8 mouse cellular contexts compared by ENCODE assay signal in the genomic region with DNA sequence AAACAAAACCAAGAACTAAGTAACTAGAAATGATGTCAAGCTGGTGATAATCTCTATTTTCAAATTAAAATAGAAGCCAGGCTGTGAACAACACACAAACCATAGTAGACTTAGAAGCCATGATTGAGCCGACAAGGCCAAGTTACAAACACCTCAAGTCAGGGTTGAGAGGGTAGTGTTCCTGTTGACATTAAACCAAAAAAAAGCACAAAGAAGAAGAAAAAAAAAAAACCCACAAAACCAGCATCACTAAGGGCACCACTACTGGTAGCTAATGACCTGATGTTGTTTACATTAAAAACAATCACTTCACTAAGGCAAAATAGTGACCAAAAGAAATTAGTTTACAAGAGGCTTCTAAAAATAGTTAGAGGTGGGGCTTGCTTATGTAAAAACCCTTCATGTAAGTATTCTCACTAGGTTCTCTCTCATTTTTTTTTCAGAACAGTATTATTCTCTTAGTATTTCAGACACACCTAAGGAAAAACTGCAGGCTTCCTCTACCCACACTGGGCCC. TPM values are rescaled to one million over a fixed set of nuclear protein-coding genes. Genes with fewer than 3 reads are reported as not detected.
DNase-seq lines count a peak whose midpoint lies in the region; ATAC-seq and TF ChIP-seq lines count a peak whose summit lies in the region.

No protein-coding gene starts in this region.

- H3K9me3 ChIP-seq in heart, embryonic 12.5 days (replicated peaks) = no peaks in the 10 kb centered on the region
- no peaks in the 10 kb centered on the region for H3K9me3 ChIP-seq in ES-Bruce4 (replicated peaks; ENCODE audit: control insufficient read depth, insufficient read depth, low read length, poor library complexity, severe bottlenecking)
- no peaks in the 10 kb centered on the region for H3K9me3 ChIP-seq in forebrain, embryonic 16.5 days (ENCODE audit: control insufficient read depth, low read length)
- no peaks in the 10 kb centered on the region for H3K9me3 ChIP-seq in liver, embryonic 16.5 days (replicated peaks; ENCODE audit: control insufficient read depth, low read length)

- intact Hi-C loops in heart, postnatal 10 days (cut with DNase I) = no loop called here

- H3K4me3 ChIP-seq in heart, embryonic 12.5 days = peak overlapping the region; percentile 97
- H3K4me3 ChIP-seq in ES-Bruce4 (ENCODE audit: low read depth, low read length) = peak overlapping the region; percentile 27
- H3K4me3 ChIP-seq in forebrain, embryonic 16.5 days (replicated peaks; ENCODE audit: low read length) = peak overlapping the region; percentile 81
- peak overlapping the region; percentile 94 for H3K4me3 ChIP-seq in liver, embryonic 16.5 days (ENCODE audit: low read depth, low read length)

- peak overlapping the region; percentile 96 for H3K9ac ChIP-seq in heart, embryonic 12.5 days
- no peak overlapping the region for H3K9ac ChIP-seq in ES-Bruce4 (ENCODE audit: low read depth, poor library complexity, severe bottlenecking)
- peak overlapping the region; percentile 57 for H3K9ac ChIP-seq in forebrain, embryonic 16.5 days (replicated peaks; ENCODE audit: low read depth, low read length)
- peak overlapping the region; percentile 76 for H3K9ac ChIP-seq in liver, embryonic 16.5 days (ENCODE audit: low read depth, low read length)

- no peak for DNase-seq in heart, postnatal 10 days
- no peak for DNase-seq in frontal cortex, postnatal 10 days (ENCODE audit: low spot score in 2 of 2)
- no peak for DNase-seq in adrenal gland, adult 18-20 months (ENCODE audit: low spot score in 2 of 2)
- DNase-seq in cerebellum, postnatal 10 days = no peak

- H3K36me3 ChIP-seq in heart, embryonic 12.5 days = peaks cover 43% of the 10 kb centered on the region
- H3K36me3 ChIP-seq in ES-Bruce4 (ENCODE audit: control insufficient read depth, insufficient read depth, low read length, poor library complexity, severe bottlenecking) = peaks cover 39% of the 10 kb centered on the region
- no peaks in the 10 kb centered on the region for H3K36me3 ChIP-seq in forebrain, embryonic 16.5 days (ENCODE audit: control insufficient read depth, insufficient read depth)
- H3K36me3 ChIP-seq in liver, embryonic 16.5 days (ENCODE audit: control insufficient read depth, insufficient read depth) = peaks cover 6% of the 10 kb centered on the region

- TF ChIP-seq EP300 in ES-Bruce4 (IDR thresholded peaks at IDR 0.05; ENCODE audit: insufficient read depth, low read depth, low read length) = no peak

- no peak for TF ChIP-seq POLR2A in ES-Bruce4 (IDR thresholded peaks at IDR 0.05; ENCODE audit: insufficient read depth, low read length)

- peak overlapping the region; percentile 94 for H3K27ac ChIP-seq in heart, embryonic 12.5 days (ENCODE audit: poor library complexity, severe bottlenecking)
- H3K27ac ChIP-seq in ES-Bruce4 (ENCODE audit: insufficient read depth, low read length) = no peak overlapping the region
- H3K27ac ChIP-seq in forebrain, embryonic 16.5 days (ENCODE audit: low read length) = no peak overlapping the region
- peak overlapping the region; percentile 96 for H3K27ac ChIP-seq in liver, embryonic 16.5 days (ENCODE audit: low read length)

- ATAC-seq in heart, embryonic 12.5 days (ENCODE audit: insufficient number of reproducible peaks, low FRiP score) = no peak
- no peak for ATAC-seq in forebrain, embryonic 16.5 days
- no peak for ATAC-seq in liver, embryonic 16.5 days (ENCODE audit: low read depth)

- no peak for TF ChIP-seq CTCF in ES-Bruce4 (IDR thresholded peaks at IDR 0.05; ENCODE audit: low read depth, low read length)

- no peaks in the 10 kb centered on the region for H3K27me3 ChIP-seq in heart, embryonic 12.5 days (replicated peaks)
- no peaks in the 10 kb centered on the region for H3K27me3 ChIP-seq in ES-Bruce4 (ENCODE audit: control insufficient read depth, insufficient read depth, low read length, poor library complexity, severe bottlenecking)
- H3K27me3 ChIP-seq in forebrain, embryonic 16.5 days (replicated peaks; ENCODE audit: control insufficient read depth, insufficient read depth, low read length) = no peaks in the 10 kb centered on the region
- H3K27me3 ChIP-seq in liver, embryonic 16.5 days (ENCODE audit: control insufficient read depth, insufficient read depth, low read depth, low read length) = no peaks in the 10 kb centered on the region

- WGBS in heart, embryonic 12.5 days = 0% methylated on average over 1 of the region's 1 CpGs
- WGBS in forebrain, embryonic 16.5 days = 9% methylated on average over 1 of the region's 1 CpGs
- 0% methylated on average over 1 of the region's 1 CpGs for WGBS in liver, embryonic 16.5 days (ENCODE audit: insufficient replicate concordance)

- H3K4me1 ChIP-seq in heart, embryonic 12.5 days (replicated peaks) = peaks cover 32% of the 10 kb centered on the region
- H3K4me1 ChIP-seq in ES-Bruce4 (ENCODE audit: control insufficient read depth, insufficient read depth, low read length) = no peaks in the 10 kb centered on the region
- peaks cover 50% of the 10 kb centered on the region for H3K4me1 ChIP-seq in forebrain, embryonic 16.5 days (replicated peaks; ENCODE audit: control insufficient read depth, insufficient read depth, low read length)
- peaks cover 38% of the 10 kb centered on the region for H3K4me1 ChIP-seq in liver, embryonic 16.5 days (ENCODE audit: control insufficient read depth, low read depth, low read length)

- peak overlapping the region; percentile 97 for H3K4me2 ChIP-seq in heart, embryonic 12.5 days
- H3K4me2 ChIP-seq in forebrain, embryonic 16.5 days (ENCODE audit: low read length) = peak overlapping the region; percentile 94
- peak overlapping the region; percentile 88 for H3K4me2 ChIP-seq in liver, embryonic 16.5 days (ENCODE audit: low read depth, low read length)

RNA-seq across cellular contexts. Expression of gene Irf2bp2, which starts 4.2 kb away (rescaled TPM):
- 8.9 and 9.7 TPM in 2 replicates for polyA plus RNA-seq in heart, embryonic 12.5 days (2016; fragmentation: Nextera tagmentation; extraction: Ambion mirVana)
- 100 to 1,000 TPM; 101 to 154 TPM for total RNA-seq in heart, postnatal 10 days (2021)
- 37.6 and 39.6 TPM in 2 replicates for polyA plus RNA-seq in ES-Bruce4 (2011; ENCODE audit: insufficient read depth, insufficient read length, low read depth, missing spikeins)
- 10.1 and 10.7 TPM in 2 replicates for polyA plus RNA-seq in forebrain, embryonic 16.5 days (2015; fragmentation: Nextera tagmentation; extraction: Ambion mirVana)
- polyA plus RNA-seq in liver, embryonic 16.5 days (2015; fragmentation: Nextera tagmentation; extraction: Ambion mirVana) = 3.3 TPM in 2 replicates
- total RNA-seq in adrenal gland, adult 18-20 months (2021) = 100 to 1,000 TPM; 118 to 119 TPM

Comparison
In these comparisons a context has a peak if more than half of its experiments do, and no peak if none do; other contexts are left out.
1. H3K27ac ChIP-seq: peak in heart, embryonic 12.5 days (single experiment) and liver, embryonic 16.5 days (single experiment); none in ES-Bruce4 (single experiment) and forebrain, embryonic 16.5 days (single experiment).
2. H3K4me3 ChIP-seq: peak in every context shown above with its lines; median percentile 97 in heart, embryonic 12.5 days; 94 in liver, embryonic 16.5 days; 81 in forebrain, embryonic 16.5 days; 27 in ES-Bruce4.
3. Peak in every context shown above with its lines, with median percentiles within 50 percentile points of each other: H3K4me2 ChIP-seq.